Mouse (Mus musculus): ENCODE measurements around the gene Sdhc. TPM values are rescaled to one million over a fixed set of nuclear protein-coding genes. Genes with fewer than 3 reads are reported as not detected.
"Not testable (repeated sequence)": the region's sequence is repeated elsewhere in the genome, so short reads cannot be mapped to it uniquely, and the experiment has no call there.

The Sdhc gene
- polyA plus RNA-seq, 1 experiment from 2014 or later: 642 TPM

DNA sequence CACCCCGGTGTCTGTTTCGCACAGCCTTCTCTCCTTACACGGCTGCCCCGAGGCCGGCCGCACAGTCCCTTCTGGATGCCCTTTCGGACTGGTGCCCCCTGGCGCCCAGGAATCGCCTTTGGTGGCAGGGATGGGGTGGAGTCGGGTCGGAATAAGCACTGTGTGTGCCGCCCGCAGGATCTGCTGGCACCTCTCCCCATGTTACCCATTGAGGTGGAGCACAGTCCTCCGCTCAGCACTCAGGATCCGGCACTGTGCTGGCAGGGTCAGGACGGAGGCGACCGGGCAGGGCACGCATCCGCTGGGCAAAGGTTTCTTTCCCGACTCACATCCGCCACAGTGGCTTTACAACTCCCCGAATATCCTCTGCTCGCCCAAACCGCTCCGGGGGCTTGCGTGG is 72.4 kb downstream of the Sdhc start:
- H3K4me2 ChIP-seq (ENCODE audit: low read length): peak overlapping the region; percentile 46
- WGBS: 2% methylated on average over 15 of the region's 27 CpGs

DNA sequence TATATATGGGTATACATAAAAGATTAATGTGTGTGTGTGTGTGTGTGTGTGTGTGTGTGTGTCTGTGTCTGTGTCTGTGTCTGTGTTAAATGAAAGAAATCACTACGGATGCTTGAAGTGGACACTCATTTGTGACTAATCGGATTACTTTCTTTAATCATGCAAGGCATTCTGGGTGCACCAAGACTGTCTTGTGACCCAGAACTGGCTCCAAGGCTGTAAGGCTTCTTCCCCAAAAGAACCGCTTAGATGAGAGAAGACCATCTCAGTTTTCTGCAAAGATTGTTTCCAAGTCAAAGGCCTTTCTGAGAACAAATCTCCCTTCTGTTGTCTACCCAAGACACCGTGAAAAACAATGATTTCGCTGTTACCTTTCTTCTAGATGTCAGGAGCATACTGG is 73.2 kb downstream of the Sdhc start:
- ATAC-seq (ENCODE audit: insufficient number of reproducible peaks, insufficient read depth, low FRiP score, low read depth); H3K4me1 ChIP-seq (ENCODE audit: control insufficient read depth in 2 of 2, insufficient read depth in 2 of 2, low read length in 2 of 2); H3K4me3 ChIP-seq (ENCODE audit: control insufficient read depth in 1 of 2, insufficient read depth in 1 of 2, low read depth in 1 of 2, low read length in 2 of 2); H3K27ac ChIP-seq (replicated peaks in 1 of 2; ENCODE audit: control insufficient read depth in 1 of 2, insufficient read depth in 1 of 2, low read depth in 2 of 2, low read length in 2 of 2); H3K36me3 ChIP-seq (ENCODE audit: control insufficient read depth, insufficient read depth, low read length); H3K9ac ChIP-seq (ENCODE audit: low read length); H3K4me2 ChIP-seq (ENCODE audit: low read length); H3K9me3 ChIP-seq (ENCODE audit: control insufficient read depth, low read length): not testable (repeated sequence)
- WGBS: 36% methylated on average over 5 of the region's 5 CpGs
- H3K27me3 ChIP-seq (ENCODE audit: control insufficient read depth, insufficient read depth, low read length): peaks cover 11% of the 10 kb centered on the region

More for the DNA sequence above, 72.4 kb downstream of the Sdhc start:
- peaks cover 11% of the 10 kb centered on the region for H3K27me3 ChIP-seq (ENCODE audit: control insufficient read depth, insufficient read depth, low read length)
- not testable (repeated sequence) for H3K36me3 ChIP-seq (ENCODE audit: control insufficient read depth, insufficient read depth, low read length); H3K27ac ChIP-seq (replicated peaks in 1 of 2; ENCODE audit: control insufficient read depth in 1 of 2, insufficient read depth in 1 of 2, low read depth in 2 of 2, low read length in 2 of 2); H3K4me1 ChIP-seq (ENCODE audit: control insufficient read depth in 2 of 2, insufficient read depth in 2 of 2, low read length in 2 of 2); H3K9me3 ChIP-seq (ENCODE audit: control insufficient read depth, low read length); H3K9ac ChIP-seq (ENCODE audit: low read length)
- ATAC-seq (ENCODE audit: insufficient number of reproducible peaks, insufficient read depth, low FRiP score, low read depth): peak; percentile 24; the same call in 1 of the 2 replicates
- peak overlapping the region in 1 of 2 experiments; percentile 16; a peak in 2 of 4 replicates for H3K4me3 ChIP-seq (ENCODE audit: control insufficient read depth in 1 of 2, insufficient read depth in 1 of 2, low read depth in 1 of 2, low read length in 2 of 2)

Small RNA genes within 50 kb of the gene (microRNA-seq; reads per million reads assigned to microRNA genes)
- not detected for gene Gm27844

Other genes starting within 250 kb of the Sdhc start
- 0.15 TPM in 1 of 2 replicates, not detected in the other for gene Fcrlb, start 237.7 kb downstream of the Sdhc start, polyA plus RNA-seq (2014; fragmentation: Nextera tagmentation; extraction: Ambion mirVana)
- gene Fcrla, start 223.0 kb downstream of the Sdhc start, polyA plus RNA-seq (2014; fragmentation: Nextera tagmentation; extraction: Ambion mirVana): 0.15 TPM in 2 replicates
- 0.82 and 1.1 TPM in 2 replicates for gene Fcgr2b, start 174.1 kb downstream of the Sdhc start, polyA plus RNA-seq (2014; fragmentation: Nextera tagmentation; extraction: Ambion mirVana)
- gene Fcgr4, start 131.7 kb downstream of the Sdhc start, polyA plus RNA-seq (2014; fragmentation: Nextera tagmentation; extraction: Ambion mirVana): 1.0 and 1.5 TPM in 2 replicates
- gene Fcgr3, start 85.7 kb downstream of the Sdhc start, polyA plus RNA-seq (2014; fragmentation: Nextera tagmentation; extraction: Ambion mirVana): 9.7 and 9.8 TPM in 2 replicates
- 3.0 and 4.7 TPM in 2 replicates for gene Cfap126, start 36.7 kb downstream of the Sdhc start, polyA plus RNA-seq (2014; fragmentation: Nextera tagmentation; extraction: Ambion mirVana)
- gene Mpz, start 108 bp upstream of the Sdhc start, polyA plus RNA-seq (2014; fragmentation: Nextera tagmentation; extraction: Ambion mirVana): not detected in 2 replicates
- gene Pcp4l1, start 45.7 kb upstream of the Sdhc start, polyA plus RNA-seq (2014; fragmentation: Nextera tagmentation; extraction: Ambion mirVana): 58.8 TPM in 2 replicates
- gene Nr1i3, start 63.4 kb upstream of the Sdhc start, polyA plus RNA-seq (2014; fragmentation: Nextera tagmentation; extraction: Ambion mirVana): 0.28 and 0.32 TPM in 2 replicates
- 54.2 and 58.4 TPM in 2 replicates for gene Tomm40l, start 71.9 kb upstream of the Sdhc start, polyA plus RNA-seq (2014; fragmentation: Nextera tagmentation; extraction: Ambion mirVana)
- 5.3 TPM in 2 replicates for gene Apoa2, start 74.5 kb upstream of the Sdhc start, polyA plus RNA-seq (2014; fragmentation: Nextera tagmentation; extraction: Ambion mirVana)
- 30.1 and 37.7 TPM in 2 replicates for gene Fcer1g, start 83.8 kb upstream of the Sdhc start, polyA plus RNA-seq (2014; fragmentation: Nextera tagmentation; extraction: Ambion mirVana)
- 2.8 and 3.0 TPM in 2 replicates for gene Adamts4, start 99.8 kb upstream of the Sdhc start, polyA plus RNA-seq (2014; fragmentation: Nextera tagmentation; extraction: Ambion mirVana)
- gene Ndufs2, start 100.8 kb upstream of the Sdhc start, polyA plus RNA-seq (2014; fragmentation: Nextera tagmentation; extraction: Ambion mirVana): 541 and 561 TPM in 2 replicates
- 52.8 and 55.6 TPM in 2 replicates for gene B4galt3, start 119.7 kb upstream of the Sdhc start, polyA plus RNA-seq (2014; fragmentation: Nextera tagmentation; extraction: Ambion mirVana)
- gene Ppox, start 130.6 kb upstream of the Sdhc start, polyA plus RNA-seq (2014; fragmentation: Nextera tagmentation; extraction: Ambion mirVana): 42.9 and 44.8 TPM in 2 replicates
- gene Usp21, start 137.4 kb upstream of the Sdhc start, polyA plus RNA-seq (2014; fragmentation: Nextera tagmentation; extraction: Ambion mirVana): 43.2 and 45.5 TPM in 2 replicates
- gene Ufc1, start 144.4 kb upstream of the Sdhc start, polyA plus RNA-seq (2014; fragmentation: Nextera tagmentation; extraction: Ambion mirVana): 96.0 and 111 TPM in 2 replicates
- gene Dedd, start 178.5 kb upstream of the Sdhc start, polyA plus RNA-seq (2014; fragmentation: Nextera tagmentation; extraction: Ambion mirVana): 31.4 and 42.4 TPM in 2 replicates
- gene Nit1, start 195.0 kb upstream of the Sdhc start, polyA plus RNA-seq (2014; fragmentation: Nextera tagmentation; extraction: Ambion mirVana): 28.4 and 31.8 TPM in 2 replicates
- 34.3 and 42.2 TPM in 2 replicates for gene Pfdn2, start 195.1 kb upstream of the Sdhc start, polyA plus RNA-seq (2014; fragmentation: Nextera tagmentation; extraction: Ambion mirVana)
- gene Klhdc9, start 210.2 kb upstream of the Sdhc start, polyA plus RNA-seq (2014; fragmentation: Nextera tagmentation; extraction: Ambion mirVana): 0.63 and 1.0 TPM in 2 replicates
- 0.12 TPM in 1 of 2 replicates, not detected in the other for gene Nectin4, start 219.5 kb upstream of the Sdhc start, polyA plus RNA-seq (2014; fragmentation: Nextera tagmentation; extraction: Ambion mirVana)
- gene Arhgap30, start 238.4 kb upstream of the Sdhc start, polyA plus RNA-seq (2014; fragmentation: Nextera tagmentation; extraction: Ambion mirVana): 0.54 and 0.62 TPM in 2 replicates